Mouse (Mus musculus): ENCODE measurements around the gene Pitpnm1.

- TF ChIP-seq CTCF (IDR thresholded peaks at IDR 0.05; ENCODE audit: extremely low read depth, insufficient read depth, insufficient read length, insufficient replicate concordance): no peak
- no peak for TF ChIP-seq POLR2A (IDR thresholded peaks at IDR 0.05; ENCODE audit: low read depth, low read length)
These were observed 31.3 kb downstream of the Pitpnm1 start for GRCm38 (mm10) chr19:4131075-4131474.
